Mouse (Mus musculus): ENCODE results near the gene Olfr588-ps1. TPM values are rescaled to one million over a fixed set of nuclear protein-coding genes. Genes with fewer than 3 reads are reported as not detected.
"Not testable (repeated sequence)": the region's sequence is repeated elsewhere in the genome, so short reads cannot be mapped to it uniquely, and the experiment has no call there.

Gene Olfr588-ps1
- polyA plus RNA-seq (2015; fragmentation: Nextera tagmentation; extraction: Ambion mirVana), result not detected in 2 replicates

- Histone ChIP-seq H3K9ac (replicated peaks) (no peak within 1 kb of the TSS), H3K36me3 (no peaks in the 10 kb centered on the region), H3K4me3 (replicated peaks) (no peak within 1 kb of the TSS), H3K27ac (replicated peaks) (no peak within 1 kb of the TSS), H3K4me2 (no peak within 1 kb of the TSS), H3K27me3 (replicated peaks) (no peaks in the 10 kb centered on the region), H3K4me1 (no peaks in the 10 kb centered on the region), H3K9me3 (replicated peaks) (no peaks in the 10 kb centered on the region)
- ATAC-seq (ENCODE audit: low FRiP score), result no peak
- WGBS, result 88% methylated on average over 1 of the region's 1 CpGs
Measured at GRCm38 (mm10) chr7:103140579-103140978, at the start of gene Olfr588-ps1. Olfr588-ps1 (plus strand) TSS chr7:103140879.

DNA sequence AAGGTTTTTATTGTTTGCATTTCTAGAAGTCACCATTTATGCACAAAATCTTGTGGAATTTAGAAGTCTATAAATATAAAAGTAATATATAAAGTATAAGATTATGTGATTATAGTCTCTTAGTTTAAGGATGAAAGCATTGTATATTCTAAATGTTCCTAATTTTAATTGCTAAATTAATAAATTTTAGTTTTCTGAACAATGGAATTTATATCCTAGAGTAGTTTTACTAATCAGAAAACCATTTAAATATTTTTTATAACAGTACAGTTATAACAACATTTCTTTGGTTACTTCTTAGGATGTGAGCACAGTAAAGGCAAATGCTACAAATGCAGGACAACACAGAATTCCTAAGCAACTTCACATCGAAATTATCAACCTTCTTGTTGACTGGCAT, 43.3 kb upstream of the Olfr588-ps1 start, which contains the start of gene Olfr585:
Gene Olfr585, plus strand, starts transcription at position 301 of the 400 bp plus-strand sequence.
- WGBS, result 90% methylated on average over 1 of the region's 1 CpGs
- no peaks in the 10 kb centered on the region for H3K4me1 ChIP-seq
- no peak within 1 kb of the TSS for H3K27ac ChIP-seq (replicated peaks)
- ATAC-seq (ENCODE audit: low FRiP score), result no peak
- no peak within 1 kb of the TSS for H3K9ac ChIP-seq (replicated peaks)
- no peaks in the 10 kb centered on the region for H3K27me3 ChIP-seq (replicated peaks)
- H3K9me3 ChIP-seq (replicated peaks), result no peaks in the 10 kb centered on the region
- no peak within 1 kb of the TSS for H3K4me2 ChIP-seq
- H3K36me3 ChIP-seq, result no peaks in the 10 kb centered on the region
- H3K4me3 ChIP-seq (replicated peaks), result no peak within 1 kb of the TSS

GRCm38 (mm10) chr7:103119406-103119805, 21.3 kb upstream of the Olfr588-ps1 start:
- no peaks in the 10 kb centered on the region for H3K9me3 ChIP-seq (replicated peaks)
- ATAC-seq (ENCODE audit: low FRiP score), result no peak
- no peaks in the 10 kb centered on the region for H3K36me3 ChIP-seq
- no peak overlapping the region for H3K4me3 ChIP-seq (replicated peaks)
- WGBS, result 51% methylated on average over 3 of the region's 3 CpGs
- no peaks in the 10 kb centered on the region for H3K27me3 ChIP-seq (replicated peaks)
- no peak overlapping the region for H3K9ac ChIP-seq (replicated peaks)
- no peaks in the 10 kb centered on the region for H3K4me1 ChIP-seq
- no peak overlapping the region for H3K27ac ChIP-seq (replicated peaks)
- no peak overlapping the region for H3K4me2 ChIP-seq

GRCm38 (mm10) chr7:103125538-103125937, 15.1 kb upstream of the Olfr588-ps1 start, which contains the start of gene Olfr586:
Olfr586 (minus strand) TSS chr7:103125638.
- H3K27me3 ChIP-seq (replicated peaks), result no peaks in the 10 kb centered on the region
- WGBS, result 94% methylated on average over 3 of the region's 3 CpGs
- no peak for ATAC-seq (ENCODE audit: low FRiP score)
- H3K27ac ChIP-seq (replicated peaks), result no peak within 1 kb of the TSS
- H3K4me2 ChIP-seq, result no peak within 1 kb of the TSS
- H3K36me3 ChIP-seq, result no peaks in the 10 kb centered on the region
- no peak within 1 kb of the TSS for H3K4me3 ChIP-seq (replicated peaks)
- H3K9me3 ChIP-seq (replicated peaks), result no peaks in the 10 kb centered on the region
- no peaks in the 10 kb centered on the region for H3K4me1 ChIP-seq
- H3K9ac ChIP-seq (replicated peaks), result no peak within 1 kb of the TSS

DNA sequence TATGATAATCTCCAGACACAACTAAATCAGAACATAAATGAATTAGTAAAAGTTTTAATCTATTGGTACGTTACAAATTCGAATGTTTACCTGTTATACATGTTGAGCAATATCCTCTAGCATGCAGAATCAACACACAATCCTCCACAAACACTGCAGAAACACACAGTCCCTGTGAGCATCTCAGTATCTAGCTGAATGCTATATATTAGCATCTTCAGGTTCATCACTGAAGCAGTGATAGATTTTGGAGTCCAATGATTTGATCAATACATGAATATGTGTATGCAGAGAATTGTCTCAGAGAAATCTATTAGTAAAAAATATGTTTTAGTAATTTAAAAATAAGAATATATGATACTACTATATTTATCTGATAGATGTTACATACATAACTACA, 15.6 kb downstream of the Olfr588-ps1 start, which contains the start of gene Olfr589:
Gene Olfr589, minus strand, starts transcription at position 101 of the 400 bp plus-strand sequence.
- Histone ChIP-seq H3K27ac (replicated peaks) (no peak within 1 kb of the TSS), H3K36me3 (no peaks in the 10 kb centered on the region), H3K27me3 (replicated peaks) (no peaks in the 10 kb centered on the region), H3K4me2 (no peak within 1 kb of the TSS), H3K4me1 (no peaks in the 10 kb centered on the region), H3K9me3 (replicated peaks) (no peaks in the 10 kb centered on the region), H3K9ac (replicated peaks) (no peak within 1 kb of the TSS), H3K4me3 (replicated peaks) (no peak within 1 kb of the TSS)
- no peak for ATAC-seq (ENCODE audit: low FRiP score)
- WGBS, result 72% methylated on average over 2 of the region's 2 CpGs

- Histone ChIP-seq H3K36me3 (no peaks in the 10 kb centered on the region), H3K4me3 (replicated peaks) (no peak overlapping the region), H3K4me2 (no peak overlapping the region), H3K9ac (replicated peaks) (no peak overlapping the region), H3K27me3 (replicated peaks) (no peaks in the 10 kb centered on the region), H3K27ac (replicated peaks) (no peak overlapping the region), H3K4me1 (no peaks in the 10 kb centered on the region), H3K9me3 (replicated peaks) (no peaks in the 10 kb centered on the region)
- 85% methylated on average over 5 of the region's 5 CpGs for WGBS
- no peak for ATAC-seq (ENCODE audit: low FRiP score)
Measured at GRCm38 (mm10) chr7:103169697-103170096, 29.0 kb downstream of the Olfr588-ps1 start.

DNA sequence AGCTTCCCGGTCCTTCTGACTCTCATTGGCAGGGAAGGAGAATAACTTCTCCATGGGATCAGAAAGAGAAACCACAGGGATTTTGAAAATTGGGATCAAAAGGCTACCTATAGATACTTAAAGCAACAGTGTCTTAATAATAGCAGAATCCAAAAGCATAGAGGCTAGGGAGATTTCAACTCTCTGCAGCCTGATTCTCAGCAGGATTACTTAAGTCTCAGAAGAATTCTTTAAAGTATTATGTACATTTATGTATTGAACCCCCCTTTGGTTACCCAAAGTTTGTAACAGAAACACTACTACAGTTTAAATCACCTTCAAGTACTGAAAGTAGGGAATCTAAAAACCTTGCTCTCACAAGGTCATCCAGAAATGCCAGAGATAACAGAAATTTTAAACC, 37.6 kb downstream of the Olfr588-ps1 start, which contains the start of gene Olfr591:
Gene Olfr591, minus strand, starts transcription at position 101 of the 400 bp plus-strand sequence.
- Histone ChIP-seq H3K27ac (replicated peaks) (no peak within 1 kb of the TSS), H3K4me1 (no peaks in the 10 kb centered on the region), H3K9me3 (replicated peaks) (no peaks in the 10 kb centered on the region; the same call in 1 of the 2 replicates), H3K27me3 (replicated peaks) (no peaks in the 10 kb centered on the region), H3K36me3 (no peaks in the 10 kb centered on the region), H3K9ac (replicated peaks) (no peak within 1 kb of the TSS), H3K4me3 (replicated peaks) (no peak within 1 kb of the TSS), H3K4me2 (no peak within 1 kb of the TSS)
- ATAC-seq (ENCODE audit: low FRiP score), result no peak
- 80% methylated on average over 1 of the region's 1 CpGs for WGBS

DNA sequence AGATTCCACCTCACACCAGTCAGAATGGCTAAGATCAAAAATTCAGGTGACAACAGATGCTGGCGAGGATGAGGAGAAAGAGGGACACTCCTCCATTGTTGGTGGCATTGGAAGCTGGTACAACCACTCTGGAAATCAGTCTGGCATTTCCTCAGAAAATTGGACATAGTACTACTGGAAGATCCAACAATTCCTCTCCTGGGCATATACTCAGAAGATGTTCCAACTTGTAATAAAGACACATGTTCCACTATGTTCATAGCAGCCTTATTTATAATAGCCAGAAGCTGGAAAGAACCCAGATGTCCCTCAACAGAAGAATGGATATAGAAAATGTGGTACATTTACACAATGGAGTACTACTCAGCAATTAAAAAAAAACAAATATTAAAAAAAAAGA, 43.8 kb downstream of the Olfr588-ps1 start, which contains the start of gene Olfr592:
Gene Olfr592, plus strand, starts transcription at position 301 of the 400 bp plus-strand sequence.
- not testable (repeated sequence) for H3K27ac ChIP-seq (replicated peaks); H3K4me1 ChIP-seq; H3K4me2 ChIP-seq; H3K36me3 ChIP-seq; H3K27me3 ChIP-seq (replicated peaks); ATAC-seq (ENCODE audit: low FRiP score); H3K9me3 ChIP-seq (replicated peaks); H3K9ac ChIP-seq (replicated peaks); H3K4me3 ChIP-seq (replicated peaks)
- 89% methylated on average over 1 of the region's 1 CpGs for WGBS

Other genes starting within 250 kb of the Olfr588-ps1 start
- not detected in 2 replicates for gene Olfr569, start 250.0 kb upstream of the Olfr588-ps1 start, polyA plus RNA-seq (2015; fragmentation: Nextera tagmentation; extraction: Ambion mirVana)
- gene Olfr570, start 246.3 kb upstream of the Olfr588-ps1 start, polyA plus RNA-seq (2015; fragmentation: Nextera tagmentation; extraction: Ambion mirVana), result not detected in 2 replicates
- gene Olfr571, start 223.3 kb upstream of the Olfr588-ps1 start, polyA plus RNA-seq (2015; fragmentation: Nextera tagmentation; extraction: Ambion mirVana), result not detected in 2 replicates
- not detected in 2 replicates for gene Olfr572, start 216.5 kb upstream of the Olfr588-ps1 start, polyA plus RNA-seq (2015; fragmentation: Nextera tagmentation; extraction: Ambion mirVana)
- not detected in 2 replicates for gene Olfr573-ps1, start 198.3 kb upstream of the Olfr588-ps1 start, polyA plus RNA-seq (2015; fragmentation: Nextera tagmentation; extraction: Ambion mirVana)
- not detected in 2 replicates for gene Olfr574, start 192.4 kb upstream of the Olfr588-ps1 start, polyA plus RNA-seq (2015; fragmentation: Nextera tagmentation; extraction: Ambion mirVana)
- gene Olfr575, start 182.1 kb upstream of the Olfr588-ps1 start, polyA plus RNA-seq (2015; fragmentation: Nextera tagmentation; extraction: Ambion mirVana), result not detected in 2 replicates
- gene Olfr576, start 178.2 kb upstream of the Olfr588-ps1 start, polyA plus RNA-seq (2015; fragmentation: Nextera tagmentation; extraction: Ambion mirVana), result not detected in 2 replicates
- not detected in 2 replicates for gene Olfr577, start 164.9 kb upstream of the Olfr588-ps1 start, polyA plus RNA-seq (2015; fragmentation: Nextera tagmentation; extraction: Ambion mirVana)
- not detected in 2 replicates for gene Olfr578, start 151.6 kb upstream of the Olfr588-ps1 start, polyA plus RNA-seq (2015; fragmentation: Nextera tagmentation; extraction: Ambion mirVana)
- gene Olfr582, start 102.9 kb upstream of the Olfr588-ps1 start, polyA plus RNA-seq (2015; fragmentation: Nextera tagmentation; extraction: Ambion mirVana), result not detected in 2 replicates
- gene Olfr583, start 89.6 kb upstream of the Olfr588-ps1 start, polyA plus RNA-seq (2015; fragmentation: Nextera tagmentation; extraction: Ambion mirVana), result not detected in 2 replicates
- not detected in 2 replicates for gene Olfr584, start 59.0 kb upstream of the Olfr588-ps1 start, polyA plus RNA-seq (2015; fragmentation: Nextera tagmentation; extraction: Ambion mirVana)
- not detected in 2 replicates for gene Olfr585, start 43.2 kb upstream of the Olfr588-ps1 start, polyA plus RNA-seq (2015; fragmentation: Nextera tagmentation; extraction: Ambion mirVana)
- not detected in 2 replicates for gene Olfr586, start 15.2 kb upstream of the Olfr588-ps1 start, polyA plus RNA-seq (2015; fragmentation: Nextera tagmentation; extraction: Ambion mirVana)
- gene Olfr589, start 15.5 kb downstream of the Olfr588-ps1 start, polyA plus RNA-seq (2015; fragmentation: Nextera tagmentation; extraction: Ambion mirVana), result not detected in 2 replicates
- gene Olfr591, start 37.5 kb downstream of the Olfr588-ps1 start, polyA plus RNA-seq (2015; fragmentation: Nextera tagmentation; extraction: Ambion mirVana), result not detected in 2 replicates
- not detected in 2 replicates for gene Olfr592, start 43.9 kb downstream of the Olfr588-ps1 start, polyA plus RNA-seq (2015; fragmentation: Nextera tagmentation; extraction: Ambion mirVana)
- gene Olfr593, start 71.0 kb downstream of the Olfr588-ps1 start, polyA plus RNA-seq (2015; fragmentation: Nextera tagmentation; extraction: Ambion mirVana), result not detected in 2 replicates
- not detected in 2 replicates for gene Olfr594, start 76.1 kb downstream of the Olfr588-ps1 start, polyA plus RNA-seq (2015; fragmentation: Nextera tagmentation; extraction: Ambion mirVana)
- not detected in 2 replicates for gene Usp17ld, start 111.6 kb downstream of the Olfr588-ps1 start, polyA plus RNA-seq (2015; fragmentation: Nextera tagmentation; extraction: Ambion mirVana)
- gene Olfr596, start 164.8 kb downstream of the Olfr588-ps1 start, polyA plus RNA-seq (2015; fragmentation: Nextera tagmentation; extraction: Ambion mirVana), result not detected in 2 replicates
- not detected in 2 replicates for gene Olfr597, start 175.4 kb downstream of the Olfr588-ps1 start, polyA plus RNA-seq (2015; fragmentation: Nextera tagmentation; extraction: Ambion mirVana)
- gene Olfr598, start 182.7 kb downstream of the Olfr588-ps1 start, polyA plus RNA-seq (2015; fragmentation: Nextera tagmentation; extraction: Ambion mirVana), result not detected in 2 replicates
- gene Olfr599, start 195.0 kb downstream of the Olfr588-ps1 start, polyA plus RNA-seq (2015; fragmentation: Nextera tagmentation; extraction: Ambion mirVana), result not detected in 2 replicates
- not detected in 2 replicates for gene Olfr600, start 208.8 kb downstream of the Olfr588-ps1 start, polyA plus RNA-seq (2015; fragmentation: Nextera tagmentation; extraction: Ambion mirVana)
- not detected in 2 replicates for gene Olfr601, start 221.8 kb downstream of the Olfr588-ps1 start, polyA plus RNA-seq (2015; fragmentation: Nextera tagmentation; extraction: Ambion mirVana)
- gene Olfr603, start 245.3 kb downstream of the Olfr588-ps1 start, polyA plus RNA-seq (2015; fragmentation: Nextera tagmentation; extraction: Ambion mirVana), result not detected in 2 replicates